Mouse (Mus musculus): ENCODE measurements around the gene Orai3. TPM values are rescaled to one million over a fixed set of nuclear protein-coding genes. Genes with fewer than 3 reads are reported as not detected.

Gene Orai3
- total RNA-seq, 1 experiment = 14.0 TPM

DNA sequence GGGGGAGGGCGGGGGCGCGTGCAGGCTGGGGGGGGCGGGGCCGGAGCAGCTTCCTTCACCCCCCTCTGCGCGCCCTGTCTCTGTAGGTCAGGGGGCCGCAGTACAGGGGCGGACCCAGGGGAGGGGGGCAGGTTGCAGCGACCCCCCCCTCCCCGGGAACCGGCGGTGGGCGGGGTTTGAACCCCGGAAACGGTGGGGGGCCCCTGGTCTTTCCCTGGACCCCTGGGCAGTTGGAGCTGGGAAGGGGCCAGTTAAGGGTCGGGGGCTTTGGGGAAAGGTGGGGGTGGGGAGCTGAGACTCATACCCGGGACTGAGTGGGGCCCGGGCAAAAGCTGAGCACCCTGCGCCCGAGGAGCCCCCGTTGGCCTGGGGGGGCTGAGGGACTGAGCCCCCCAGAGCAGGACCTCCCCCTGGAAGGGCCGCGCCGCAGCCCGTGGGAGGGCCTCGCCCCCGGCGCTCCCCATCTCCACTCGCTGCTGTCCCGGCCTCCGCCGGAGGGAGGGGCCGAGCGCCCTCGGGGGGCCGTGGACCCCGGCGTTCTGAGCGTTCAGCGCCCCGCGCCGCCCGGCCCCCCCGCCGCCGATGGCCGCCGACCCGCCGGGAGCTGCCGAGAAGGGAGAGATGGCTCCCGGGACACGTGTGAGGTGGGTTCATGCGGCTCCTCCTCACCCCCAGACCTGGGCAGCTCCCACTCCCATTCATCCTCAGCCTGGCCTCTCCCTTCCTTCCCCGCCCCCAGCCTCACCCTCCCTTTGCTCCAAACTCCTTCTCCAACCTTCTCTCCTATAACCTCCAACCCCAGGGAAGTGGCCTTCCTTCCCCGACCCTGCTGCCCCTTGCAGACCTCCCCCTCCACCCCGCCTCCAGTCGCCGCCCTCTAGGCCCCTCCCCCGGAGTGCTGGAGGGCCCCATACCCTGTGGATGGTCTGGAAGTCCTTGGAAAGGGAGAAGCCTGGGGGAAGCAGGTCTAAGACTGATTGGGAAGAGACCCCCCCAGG is 22.8 kb upstream of the Orai3 start:
- peak overlapping the region; percentile 86 for H3K9ac ChIP-seq (ENCODE audit: insufficient read depth, low read depth, low read length, poor library complexity, severe bottlenecking)
- H3K27ac ChIP-seq (ENCODE audit: insufficient read depth, low read depth, low read length, poor library complexity, severe bottlenecking) = peak overlapping the region; percentile 93
- peaks cover 0 to 22% of the 10 kb centered on the region in 2 experiments; a peak in 2 of 4 replicates for H3K4me1 ChIP-seq (ENCODE audit: control insufficient read depth in 2 of 2, insufficient read depth in 2 of 2, low read length in 2 of 2, poor library complexity in 1 of 2)
- peak; percentile 85 for DNase-seq (ENCODE audit: low read depth, low spot score)
- no peak for TF ChIP-seq HCFC1 (IDR thresholded peaks at IDR 0.05; ENCODE audit: borderline replicate concordance, insufficient read depth, low read length)
- TF ChIP-seq ZNF384 (IDR thresholded peaks at IDR 0.05; ENCODE audit: low read depth, low read length) = no peak
- no peak for TF ChIP-seq MAFK (IDR thresholded peaks at IDR 0.05; ENCODE audit: insufficient read depth, low read depth, low read length)
- TF ChIP-seq ZC3H11A (IDR thresholded peaks at IDR 0.05; ENCODE audit: borderline replicate concordance, low read depth, low read length) = no peak
- no peak for TF ChIP-seq CHD2 (IDR thresholded peaks at IDR 0.05; ENCODE audit: low read depth, low read length)
- H3K36me3 ChIP-seq (ENCODE audit: control insufficient read depth, insufficient read depth, low read length, poor library complexity, severe bottlenecking) = peaks cover 36% of the 10 kb centered on the region
- peak overlapping the region; percentile 73 to 88 for H3K4me3 ChIP-seq (ENCODE audit: insufficient read depth in 1 of 2, low read depth in 1 of 2, low read length in 2 of 2, poor library complexity in 1 of 2, severe bottlenecking in 1 of 2)
- no peaks in the 10 kb centered on the region for H3K9me3 ChIP-seq (ENCODE audit: control insufficient read depth, insufficient read depth, low read depth, low read length)
- in situ Hi-C loops (cut with MboI; ENCODE audit: low sequenced_read_pairs in 2 of 2, unreplicated experiment in 2 of 2) = no loop called here

DNA sequence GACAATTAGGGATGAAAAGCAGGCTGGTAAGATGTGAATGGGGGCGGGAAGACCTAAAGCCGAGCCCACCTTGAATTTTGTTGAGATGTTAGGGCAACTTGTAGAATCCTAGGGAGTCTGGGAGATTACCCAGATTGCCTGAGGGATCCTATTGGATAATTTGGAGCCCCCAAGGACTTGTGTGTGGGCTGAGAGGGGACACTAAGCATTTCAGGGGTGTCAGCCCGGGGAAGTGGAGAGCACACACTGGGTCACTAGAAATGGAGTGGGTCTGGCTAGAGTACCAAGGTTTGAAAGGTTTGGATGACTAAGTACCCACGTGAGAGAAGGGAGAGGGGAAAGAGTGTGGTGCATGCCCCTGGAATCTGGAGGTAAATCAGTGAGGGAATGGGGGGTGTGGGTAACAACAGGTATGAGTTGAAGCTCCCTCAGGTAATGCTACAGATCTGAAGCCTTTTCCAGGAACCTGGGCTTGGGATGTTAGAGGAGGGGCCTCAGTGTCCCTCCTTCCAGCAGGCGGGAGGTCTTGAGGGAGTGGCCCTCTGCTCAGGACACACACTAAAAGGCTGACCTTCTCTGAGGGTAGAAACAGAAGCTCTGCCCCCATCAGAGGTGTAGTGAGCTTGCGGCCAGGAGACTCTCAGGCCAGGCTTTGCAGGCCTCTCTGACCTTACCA is 21.9 kb upstream of the Orai3 start:
- H3K4me3 ChIP-seq (ENCODE audit: insufficient read depth in 1 of 2, low read depth in 1 of 2, low read length in 2 of 2, poor library complexity in 1 of 2, severe bottlenecking in 1 of 2) = peak overlapping the region; percentile 73 to 88
- no peaks in the 10 kb centered on the region for H3K9me3 ChIP-seq (ENCODE audit: control insufficient read depth, insufficient read depth, low read depth, low read length)
- no peak for DNase-seq (ENCODE audit: low read depth, low spot score)
- H3K36me3 ChIP-seq (ENCODE audit: control insufficient read depth, insufficient read depth, low read length, poor library complexity, severe bottlenecking) = peaks cover 43% of the 10 kb centered on the region
- peaks cover 2 to 26% of the 10 kb centered on the region in 2 experiments; a peak in 3 of 4 replicates for H3K4me1 ChIP-seq (ENCODE audit: control insufficient read depth in 2 of 2, insufficient read depth in 2 of 2, low read length in 2 of 2, poor library complexity in 1 of 2)
- H3K27ac ChIP-seq (ENCODE audit: insufficient read depth, low read depth, low read length, poor library complexity, severe bottlenecking) = peak overlapping the region; percentile 93
- no peak for TF ChIP-seq MAFK (IDR thresholded peaks at IDR 0.05; ENCODE audit: insufficient read depth, low read depth, low read length)
- in situ Hi-C loops (cut with MboI; ENCODE audit: low sequenced_read_pairs in 2 of 2, unreplicated experiment in 2 of 2) = no loop called here
- peak overlapping the region; percentile 86 for H3K9ac ChIP-seq (ENCODE audit: insufficient read depth, low read depth, low read length, poor library complexity, severe bottlenecking)

DNA sequence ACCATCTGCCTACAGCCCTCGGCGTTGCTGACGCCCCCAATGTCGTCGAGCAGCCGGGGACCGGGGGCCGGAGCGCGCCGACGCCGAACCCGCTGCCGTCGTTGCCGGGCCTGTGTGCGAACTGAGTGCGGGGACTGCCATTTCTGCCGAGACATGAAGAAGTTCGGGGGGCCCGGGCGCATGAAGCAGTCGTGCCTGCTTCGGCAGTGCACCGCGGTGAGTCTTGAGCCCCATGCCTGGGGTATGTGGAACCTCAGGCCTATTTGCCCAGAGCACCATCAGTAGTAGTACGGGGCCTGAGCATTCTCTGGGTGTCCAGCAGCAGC is 21.4 kb upstream of the Orai3 start:
- in situ Hi-C loops (cut with MboI; ENCODE audit: low sequenced_read_pairs in 2 of 2, unreplicated experiment in 2 of 2) = no loop called here
- Histone ChIP-seq H3K27ac (ENCODE audit: insufficient read depth, low read depth, low read length, poor library complexity, severe bottlenecking) (no peak overlapping the region), H3K9me3 (ENCODE audit: control insufficient read depth, insufficient read depth, low read depth, low read length) (no peaks in the 10 kb centered on the region), H3K4me3 (ENCODE audit: insufficient read depth in 1 of 2, low read depth in 1 of 2, low read length in 2 of 2, poor library complexity in 1 of 2, severe bottlenecking in 1 of 2) (peak overlapping the region; percentile 73 to 88), H3K36me3 (ENCODE audit: control insufficient read depth, insufficient read depth, low read length, poor library complexity, severe bottlenecking) (peaks cover 48% of the 10 kb centered on the region), H3K9ac (ENCODE audit: insufficient read depth, low read depth, low read length, poor library complexity, severe bottlenecking) (peak overlapping the region; percentile 86), H3K4me1 (ENCODE audit: control insufficient read depth in 2 of 2, insufficient read depth in 2 of 2, low read length in 2 of 2, poor library complexity in 1 of 2) (peaks cover 2 to 28% of the 10 kb centered on the region in 2 experiments; a peak in 3 of 4 replicates)
- no peak for DNase-seq (ENCODE audit: low read depth, low spot score)
- TF ChIP-seq ZNF384 (IDR thresholded peaks at IDR 0.05; ENCODE audit: low read depth, low read length) (no peak), CHD2 (IDR thresholded peaks at IDR 0.05; ENCODE audit: low read depth, low read length) (no peak), MAFK (IDR thresholded peaks at IDR 0.05; ENCODE audit: insufficient read depth, low read depth, low read length) (no peak), ZC3H11A (IDR thresholded peaks at IDR 0.05; ENCODE audit: borderline replicate concordance, low read depth, low read length) (no peak), HCFC1 (IDR thresholded peaks at IDR 0.05; ENCODE audit: borderline replicate concordance, insufficient read depth, low read length) (no peak)

DNA sequence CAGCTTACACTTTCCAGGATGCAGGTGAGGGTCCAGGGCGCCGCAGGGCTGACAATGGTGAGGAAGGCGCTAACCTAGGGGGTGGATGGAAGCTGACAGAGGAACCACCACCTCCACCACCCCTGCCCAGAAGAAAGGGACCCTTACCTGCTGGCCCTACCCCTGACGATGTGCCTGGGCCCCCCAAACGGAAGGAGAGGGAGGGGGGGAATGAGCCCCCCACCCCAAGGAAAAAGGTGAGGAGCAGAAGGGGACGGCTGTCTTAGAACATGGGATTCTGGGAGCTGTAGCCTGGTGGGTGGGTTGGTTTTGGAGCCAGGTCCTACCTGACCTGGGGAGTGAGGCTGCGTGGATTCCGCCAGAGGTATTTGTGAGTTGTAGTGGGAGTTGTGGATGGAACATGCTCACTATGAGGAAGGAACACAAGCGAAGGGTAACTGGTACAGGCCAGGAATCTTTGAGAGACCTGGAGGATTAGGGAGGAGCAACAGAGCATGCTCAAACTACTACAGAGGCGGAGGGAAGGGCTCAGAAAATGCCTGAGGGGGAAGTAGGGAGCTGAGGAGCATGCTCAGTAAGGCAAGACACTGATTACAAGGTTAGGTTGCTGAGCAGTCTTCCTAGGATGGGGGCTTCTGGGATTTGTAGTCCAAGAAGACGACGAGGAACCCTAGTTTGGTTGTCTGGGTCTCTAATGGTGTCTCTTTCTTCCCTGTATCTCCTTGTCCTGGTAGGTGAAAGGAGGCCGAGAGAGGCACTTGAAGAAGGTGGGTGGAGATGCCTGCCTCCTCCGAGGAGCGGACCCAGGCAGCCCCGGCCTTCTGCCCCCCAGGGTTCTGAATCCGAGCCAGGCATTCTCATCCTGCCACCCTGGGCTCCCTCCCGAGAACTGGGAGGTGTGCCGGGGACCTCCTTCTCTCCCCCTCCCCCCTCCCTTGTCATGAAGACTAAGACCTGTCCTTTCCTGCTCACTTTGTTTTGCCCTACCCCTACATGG is 19.2 kb upstream of the Orai3 start:
- TF ChIP-seq HCFC1 (IDR thresholded peaks at IDR 0.05; ENCODE audit: borderline replicate concordance, insufficient read depth, low read length) (peak; percentile 89), CHD2 (IDR thresholded peaks at IDR 0.05; ENCODE audit: low read depth, low read length) (no peak), ZC3H11A (IDR thresholded peaks at IDR 0.05; ENCODE audit: borderline replicate concordance, low read depth, low read length) (no peak)
- peaks cover 3 to 33% of the 10 kb centered on the region in 2 experiments for H3K4me1 ChIP-seq (ENCODE audit: control insufficient read depth in 2 of 2, insufficient read depth in 2 of 2, low read length in 2 of 2, poor library complexity in 1 of 2)
- in situ Hi-C loops (cut with MboI; ENCODE audit: low sequenced_read_pairs in 2 of 2, unreplicated experiment in 2 of 2) = no loop called here
- peak; percentile 78 for DNase-seq (ENCODE audit: low read depth, low spot score)
- H3K27ac ChIP-seq (ENCODE audit: insufficient read depth, low read depth, low read length, poor library complexity, severe bottlenecking) = 0 out of 2 replicates have a peak overlapping the region, but pooled peaks have one; percentile 23
- H3K36me3 ChIP-seq (ENCODE audit: control insufficient read depth, insufficient read depth, low read length, poor library complexity, severe bottlenecking) = peaks cover 65% of the 10 kb centered on the region
- peak overlapping the region; percentile 35; the same call in 1 of the 2 replicates for H3K9ac ChIP-seq (ENCODE audit: insufficient read depth, low read depth, low read length, poor library complexity, severe bottlenecking)
- no peak overlapping the region for H3K4me3 ChIP-seq (ENCODE audit: insufficient read depth in 1 of 2, low read depth in 1 of 2, low read length in 2 of 2, poor library complexity in 1 of 2, severe bottlenecking in 1 of 2)
- no peaks in the 10 kb centered on the region for H3K9me3 ChIP-seq (ENCODE audit: control insufficient read depth, insufficient read depth, low read depth, low read length)

Data from ES-E14 (cell line).